Mouse (Mus musculus) G1E (cell line): ENCODE measurements at regions not wholly inside any gene's neighbourhood (a gene's known extent, or its start where the extent isn't known, plus 50 kb on each side); places are given as distances from the start of the nearest gene placed in this dataset.

ENCODE experiments used
- CTCF ChIP-seq: IDR thresholded peaks from 2 replicates; pipeline ENCODE4 v1.5.1; 2012; ENCODE audit warnings: low read depth, low read length, inconsistent platforms, mixed read lengths
- GATA1 ChIP-seq: IDR thresholded peaks from 2 replicates; pipeline ENCODE4 v1.6.1; 2012; ENCODE audit warnings: borderline replicate concordance, low read length, inconsistent platforms, mixed read lengths
- GATA2 ChIP-seq: IDR thresholded peaks from 2 replicates; pipeline ENCODE4 v1.6.1; 2012; ENCODE audit warnings: low read depth, low read length, inconsistent platforms, borderline replicate concordance
- POLR2AphosphoS5 ChIP-seq: IDR thresholded peaks from 2 replicates; pipeline ENCODE4 v1.6.1; 2012; ENCODE audit warnings: low read depth, low read length, inconsistent platforms; ENCODE audit not compliant: insufficient replicate concordance
- TAL1 ChIP-seq: conservative IDR thresholded peaks from 2 replicates; pipeline ENCODE4 v1.6.1; 2012; ENCODE audit warnings: low read depth, low read length, inconsistent platforms, mixed read lengths

GRCm38 (mm10) chr15:90377959-90378358 is 153.8 kb downstream of the Alg10b start:
- TF ChIP-seq CTCF (no peak), GATA1 (no peak), TAL1 (no peak), POLR2AphosphoS5 (no peak), GATA2 (no peak)
